Comparison of ENCODE assay signal across 20 mouse cellular contexts in the genomic region with DNA sequence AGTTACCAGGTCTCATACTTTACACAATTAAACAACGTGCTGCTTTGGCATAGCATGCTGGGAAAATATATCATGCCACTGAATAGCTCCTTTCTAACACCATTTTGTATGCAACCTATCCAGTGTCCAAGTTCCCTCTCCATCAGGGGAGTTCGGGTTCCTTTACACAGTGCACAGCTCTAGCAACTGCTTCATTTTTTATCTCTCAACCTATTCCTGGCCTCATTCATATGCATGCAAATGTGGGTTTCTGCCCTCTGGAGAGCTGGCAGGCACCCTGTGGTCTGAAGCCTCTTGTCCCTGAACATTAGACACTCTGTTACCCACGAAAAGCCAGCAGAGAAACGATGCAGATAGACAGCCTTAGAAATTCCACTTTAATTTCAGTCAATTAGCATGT.
DNase-seq lines count a peak whose midpoint lies in the region; ATAC-seq and TF ChIP-seq lines count a peak whose summit lies in the region.
"Had no signal": no experiment of that assay in that cellular context is flagged by ENCODE, and none has a peak within 500 bp of the region (broad histone marks: within the 10 kb centered on the region; RNA-seq: fewer than 3 reads in every experiment).

No protein-coding gene starts in this region.

- H3K4me3 ChIP-seq in hindbrain, embryonic 15.5 days = no peak overlapping the region
- H3K4me3 ChIP-seq in hindbrain, embryonic 10.5 days = no peak overlapping the region
- no peak overlapping the region for H3K4me3 ChIP-seq in midbrain, postnatal 0 days (ENCODE audit: low read depth, low read length)
- H3K4me3 ChIP-seq: embryonic facial prominence, embryonic 15.5 days; heart, embryonic 12.5 days; neural tube, embryonic 12.5 days had no signal

- TF ChIP-seq POLR2A in brain, embryonic 14.5 days (IDR thresholded peaks at IDR 0.05; ENCODE audit: borderline replicate concordance, extremely low read depth, insufficient read depth, insufficient read length, poor library complexity, severe bottlenecking) = no peak

- no peaks in the 10 kb centered on the region for H3K27me3 ChIP-seq in hindbrain, embryonic 15.5 days
- H3K27me3 ChIP-seq in hindbrain, embryonic 10.5 days (ENCODE audit: insufficient read depth, poor library complexity, severe bottlenecking) = no peaks in the 10 kb centered on the region
- H3K27me3 ChIP-seq in midbrain, postnatal 0 days (ENCODE audit: insufficient read depth, low read length) = no peaks in the 10 kb centered on the region
- H3K27me3 ChIP-seq: embryonic facial prominence, embryonic 15.5 days; heart, embryonic 12.5 days; neural tube, embryonic 12.5 days had no signal

- H3K9ac ChIP-seq in hindbrain, embryonic 15.5 days = no peak overlapping the region
- H3K9ac ChIP-seq in midbrain, postnatal 0 days (replicated peaks; ENCODE audit: low read length, poor library complexity, severe bottlenecking) = no peak overlapping the region
- H3K9ac ChIP-seq: embryonic facial prominence, embryonic 15.5 days; heart, embryonic 12.5 days; liver, postnatal 0 days; neural tube, embryonic 12.5 days had no signal

- H3K9me3 ChIP-seq in hindbrain, embryonic 15.5 days = no peaks in the 10 kb centered on the region
- H3K9me3 ChIP-seq in hindbrain, embryonic 10.5 days = no peaks in the 10 kb centered on the region
- H3K9me3 ChIP-seq in midbrain, postnatal 0 days (ENCODE audit: low read length) = no peaks in the 10 kb centered on the region
- H3K9me3 ChIP-seq: embryonic facial prominence, embryonic 15.5 days; heart, embryonic 12.5 days; neural tube, embryonic 12.5 days had no signal

- TF ChIP-seq CTCF in brain, embryonic 14.5 days (IDR thresholded peaks at IDR 0.05; ENCODE audit: borderline replicate concordance, extremely low read depth, insufficient read depth, insufficient read length) = no peak
- TF ChIP-seq CTCF in midbrain, postnatal 0 days (IDR thresholded peaks at IDR 0.05) = no peak

- no peak overlapping the region for H3K4me2 ChIP-seq in hindbrain, embryonic 15.5 days
- H3K4me2 ChIP-seq in midbrain, postnatal 0 days (ENCODE audit: low read depth, low read length, poor library complexity, severe bottlenecking) = no peak overlapping the region
- H3K4me2 ChIP-seq: embryonic facial prominence, embryonic 15.5 days; heart, embryonic 12.5 days; neural tube, embryonic 12.5 days had no signal

- H3K36me3 ChIP-seq in hindbrain, embryonic 15.5 days = no peaks in the 10 kb centered on the region
- H3K36me3 ChIP-seq in hindbrain, embryonic 10.5 days = no peaks in the 10 kb centered on the region
- no peaks in the 10 kb centered on the region for H3K36me3 ChIP-seq in midbrain, postnatal 0 days (ENCODE audit: insufficient read depth, low read length)
- H3K36me3 ChIP-seq: embryonic facial prominence, embryonic 15.5 days; heart, embryonic 12.5 days; neural tube, embryonic 12.5 days had no signal

- DNase-seq in hindbrain, embryonic 10.5 days (ENCODE audit: low spot score) = no peak
- DNase-seq in Muller cell, postnatal 12 days (ENCODE audit: inconsistent ontology term) = peak; percentile 22
- DNase-seq in brain, embryonic 14.5 days (ENCODE audit: low read depth) = peak; percentile 64
- peak; percentile 24 for DNase-seq in midbrain, postnatal 0 days (ENCODE audit: low spot score)
- DNase-seq in gastrocnemius, adult 8-10 months (ENCODE audit: low spot score in 2 of 2) = no peak
- no peak for DNase-seq in spleen, adult 18-20 months
- DNase-seq: adrenal gland, postnatal 10 days; cerebellum, adult 11-12 months; cerebellum, postnatal 25 days; kidney, adult 8-10 months; kidney, postnatal 14 days; liver, postnatal 0 days; lung, postnatal 10 days; right cerebral cortex, postnatal 25 days had no signal

- WGBS in hindbrain, embryonic 15.5 days = 16% methylated on average over 4 of the region's 4 CpGs
- 47% methylated on average over 4 of the region's 4 CpGs for WGBS in hindbrain, embryonic 10.5 days
- 25% methylated on average over 4 of the region's 4 CpGs for WGBS in midbrain, postnatal 0 days

- H3K27ac ChIP-seq in hindbrain, embryonic 15.5 days (replicated peaks) = no peak overlapping the region
- H3K27ac ChIP-seq in hindbrain, embryonic 10.5 days = no peak overlapping the region
- no peak overlapping the region for H3K27ac ChIP-seq in midbrain, postnatal 0 days (ENCODE audit: low read depth, low read length)
- H3K27ac ChIP-seq: embryonic facial prominence, embryonic 15.5 days; neural tube, embryonic 12.5 days; stomach, postnatal 0 days had no signal

- peak; percentile 66; the same call in 1 of the 2 replicates for ATAC-seq in hindbrain, embryonic 15.5 days (ENCODE audit: low FRiP score, low read depth)
- ATAC-seq in midbrain, postnatal 0 days (ENCODE audit: low FRiP score) = no peak
- ATAC-seq: liver, postnatal 0 days; Patski had no signal

- H3K4me1 ChIP-seq in hindbrain, embryonic 15.5 days (replicated peaks) = peaks cover 5% of the 10 kb centered on the region
- peaks cover 4% of the 10 kb centered on the region; the same call in 1 of the 2 replicates for H3K4me1 ChIP-seq in hindbrain, embryonic 10.5 days (replicated peaks)
- H3K4me1 ChIP-seq in midbrain, postnatal 0 days (ENCODE audit: insufficient read depth, low read length) = no peaks in the 10 kb centered on the region
- H3K4me1 ChIP-seq: embryonic facial prominence, embryonic 15.5 days had no signal

Comparison
In these comparisons a context has a peak if more than half of its experiments do, and no peak if none do; other contexts are left out.
1. DNase-seq: peak in Muller cell, postnatal 12 days (single experiment), brain, embryonic 14.5 days (single experiment) and midbrain, postnatal 0 days (single experiment); none in hindbrain, embryonic 10.5 days (single experiment), gastrocnemius, adult 8-10 months (0 of 2) and spleen, adult 18-20 months (0 of 2).